Mouse (Mus musculus): Measurements from ENCODE around the gene Olfr959. TPM values are rescaled to one million over a fixed set of nuclear protein-coding genes. Genes with fewer than 3 reads are reported as not detected.

Gene Olfr959
- total RNA-seq (2021), result not detected

DNA sequence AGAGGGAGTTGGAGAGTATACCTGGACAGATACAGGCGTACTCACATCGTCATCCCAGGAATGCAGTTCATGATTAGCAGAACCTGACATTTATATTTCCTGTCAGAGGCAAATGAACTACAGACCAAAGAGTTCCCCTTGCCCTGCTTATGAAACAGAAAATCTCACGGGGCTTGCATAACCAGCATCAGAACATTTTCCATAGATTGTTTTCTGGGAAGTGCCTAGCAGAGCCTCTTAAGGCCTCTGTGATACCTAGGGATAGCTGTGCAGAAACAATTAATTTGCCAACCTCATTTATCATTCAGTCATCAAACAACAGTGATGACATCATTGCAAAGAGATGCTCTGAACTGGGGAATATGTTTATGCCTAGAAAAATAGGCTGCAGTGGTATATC is at the start of gene Olfr959:
Olfr959 (minus strand) TSS at position 101 of the 400 bp plus-strand sequence.
- no peak for DNase-seq (ENCODE audit: low spot score in 2 of 2)
- intact Hi-C loops (cut with DNase I), result no loop called here

DNA sequence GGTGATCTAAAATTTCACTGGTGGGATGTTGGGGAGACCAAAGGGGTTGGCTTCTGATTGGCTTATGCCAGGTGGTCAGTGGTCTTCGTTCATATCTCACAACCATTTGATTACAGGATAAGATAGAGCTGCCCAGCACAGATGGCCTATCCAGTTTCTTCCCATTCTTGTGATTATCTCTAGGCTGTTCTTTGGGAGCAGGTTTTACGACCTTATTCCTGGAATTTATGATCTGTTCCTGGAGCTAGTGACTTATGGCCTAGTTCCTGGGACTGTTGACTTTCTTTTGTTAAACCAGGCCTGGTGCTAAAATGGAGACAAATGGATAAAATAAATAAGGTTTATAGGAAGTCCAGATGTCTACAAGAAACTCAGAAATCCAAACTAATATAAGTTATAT is 49.3 kb upstream of the Olfr959 start:
- DNase-seq (ENCODE audit: low spot score in 2 of 2), result no peak
- intact Hi-C loops (cut with DNase I), result no loop called here

DNA sequence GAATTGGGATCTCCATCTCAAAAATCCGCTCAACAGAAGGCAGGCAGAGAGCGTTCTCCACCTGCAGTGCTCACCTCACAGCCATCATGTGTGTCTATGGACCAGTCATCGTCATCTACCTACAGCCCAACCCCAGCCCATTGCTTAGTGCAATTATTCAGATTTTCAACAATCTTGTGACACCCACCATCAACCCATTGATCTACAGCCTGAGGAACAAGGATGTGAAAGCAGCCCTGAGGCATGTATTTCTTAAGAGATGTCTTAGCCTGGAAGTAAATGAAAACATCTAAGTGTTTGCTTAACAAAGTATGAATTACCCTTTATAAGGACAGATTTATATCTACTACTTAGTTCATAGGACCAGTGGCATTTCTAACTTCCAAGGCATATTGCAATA is 48.4 kb upstream of the Olfr959 start:
- intact Hi-C loops (cut with DNase I), result no loop called here
- DNase-seq (ENCODE audit: low spot score in 2 of 2), result no peak

DNA sequence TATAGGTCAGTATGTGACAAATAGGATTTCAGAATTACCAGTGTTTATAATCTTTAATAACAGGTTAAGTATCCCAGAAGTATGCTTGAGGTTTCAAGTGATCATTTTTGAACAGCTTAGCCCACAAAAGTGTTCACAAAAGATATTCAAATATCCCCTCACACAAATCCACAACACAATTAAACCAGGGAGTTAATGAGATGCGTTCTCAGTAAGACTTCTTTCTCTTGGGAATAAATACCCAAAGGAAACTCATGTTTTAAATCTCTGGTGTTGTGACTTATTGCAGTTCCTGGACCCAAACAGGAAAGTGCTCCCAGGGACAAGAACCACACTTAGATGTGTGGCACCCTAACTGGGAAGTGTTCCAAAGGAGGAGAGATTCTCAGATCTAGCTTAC is 45.7 kb upstream of the Olfr959 start, which contains the start of gene Olfr960:
Olfr960 (plus strand) TSS at position 301 of the 400 bp plus-strand sequence.
- no peak for DNase-seq (ENCODE audit: low spot score in 2 of 2)
- intact Hi-C loops (cut with DNase I), result no loop called here

DNA sequence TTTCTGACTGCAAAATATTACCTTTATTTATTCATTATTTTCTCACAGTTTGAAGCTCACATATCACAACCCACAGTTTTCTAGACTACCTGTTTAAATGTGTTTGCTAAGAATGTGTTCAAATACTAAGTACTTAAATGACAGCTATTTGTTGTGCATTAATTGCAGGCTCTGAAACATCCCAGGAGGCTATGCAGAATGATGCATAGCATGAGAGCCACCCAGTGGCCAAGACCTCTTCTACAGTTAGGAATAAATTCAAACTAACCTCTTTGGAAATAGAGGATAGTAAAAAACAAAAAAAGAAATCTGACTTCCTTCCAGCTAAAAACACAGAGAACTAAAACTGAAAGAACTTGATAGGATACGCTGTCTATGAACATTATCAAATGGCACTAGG is 36.6 kb upstream of the Olfr959 start:
- intact Hi-C loops (cut with DNase I), result no loop called here
- no peak for DNase-seq (ENCODE audit: low spot score in 2 of 2)

DNA sequence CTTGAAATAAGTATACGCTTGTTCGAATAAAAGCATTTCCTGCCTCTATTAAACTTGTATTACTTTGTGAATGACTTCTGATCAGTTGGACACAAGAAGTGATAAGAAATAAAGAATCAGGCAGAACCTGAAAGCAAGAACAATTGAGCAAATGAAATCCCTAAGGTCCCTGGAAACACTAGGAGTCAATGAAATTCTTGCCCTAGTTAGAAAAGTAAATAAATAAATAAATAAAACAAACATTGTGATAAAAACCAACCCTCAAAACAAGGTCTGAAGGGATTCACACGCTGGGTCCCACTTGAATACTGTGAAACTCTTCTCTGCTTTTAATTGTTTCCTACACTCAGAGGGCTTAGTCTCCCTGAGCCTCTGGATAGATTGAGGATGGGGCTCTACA is 35.0 kb upstream of the Olfr959 start, which contains the start of gene Olfr148:
Olfr148 (plus strand) TSS at position 301 of the 400 bp plus-strand sequence.
- intact Hi-C loops (cut with DNase I), result no loop called here
- no peak for DNase-seq (ENCODE audit: low spot score in 2 of 2)

DNA sequence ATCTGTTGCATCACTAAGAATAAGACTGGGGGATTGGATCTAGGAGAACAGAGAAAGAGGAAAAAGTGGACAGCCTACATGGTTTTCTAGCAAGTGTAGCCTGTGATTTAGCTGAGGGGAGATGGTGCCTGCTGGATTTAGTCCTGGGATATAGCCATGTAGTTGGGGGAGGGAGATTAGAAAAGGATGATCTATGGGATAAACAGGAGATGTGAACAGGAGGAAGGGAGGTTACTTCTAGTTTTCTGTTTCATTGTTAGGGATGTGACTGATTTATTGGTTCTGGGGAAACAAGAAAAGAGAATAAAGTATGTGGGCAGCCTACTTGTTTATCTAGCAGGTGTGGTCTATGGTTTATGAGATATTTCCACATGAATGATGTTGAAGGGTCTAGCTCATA is 33.1 kb upstream of the Olfr959 start:
- DNase-seq (ENCODE audit: low spot score in 2 of 2), result no peak
- intact Hi-C loops (cut with DNase I), result no loop called here

DNA sequence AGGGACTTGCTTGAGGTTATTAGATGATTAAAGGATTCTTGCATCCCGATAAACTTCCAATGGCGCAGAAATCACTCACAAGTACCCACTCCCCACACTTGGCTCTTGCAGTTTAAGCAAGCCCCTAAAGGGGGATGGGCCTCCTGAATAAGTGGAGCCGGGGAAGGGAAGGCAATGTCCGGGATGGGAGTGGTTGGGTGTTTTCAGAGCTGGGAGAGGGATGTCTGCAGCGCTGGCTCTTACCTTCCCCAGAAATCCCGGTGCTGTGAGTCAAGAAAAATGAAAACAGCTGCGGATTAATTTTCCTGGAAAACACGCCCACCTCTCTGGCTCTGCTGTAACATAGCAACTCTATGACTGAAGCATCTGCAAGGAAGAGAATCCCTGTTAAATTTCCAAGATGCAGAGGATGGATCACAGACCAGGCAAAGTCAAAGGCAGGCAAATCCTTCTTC is 28.7 kb upstream of the Olfr959 start, which contains the start of gene AW551984:
AW551984 (minus strand) TSS at position 405 of the 455 bp plus-strand sequence.
- peak in 1 of 2 experiments; percentile 4 for DNase-seq (ENCODE audit: low spot score in 2 of 2)
- intact Hi-C loops (cut with DNase I), result no loop called here

DNA sequence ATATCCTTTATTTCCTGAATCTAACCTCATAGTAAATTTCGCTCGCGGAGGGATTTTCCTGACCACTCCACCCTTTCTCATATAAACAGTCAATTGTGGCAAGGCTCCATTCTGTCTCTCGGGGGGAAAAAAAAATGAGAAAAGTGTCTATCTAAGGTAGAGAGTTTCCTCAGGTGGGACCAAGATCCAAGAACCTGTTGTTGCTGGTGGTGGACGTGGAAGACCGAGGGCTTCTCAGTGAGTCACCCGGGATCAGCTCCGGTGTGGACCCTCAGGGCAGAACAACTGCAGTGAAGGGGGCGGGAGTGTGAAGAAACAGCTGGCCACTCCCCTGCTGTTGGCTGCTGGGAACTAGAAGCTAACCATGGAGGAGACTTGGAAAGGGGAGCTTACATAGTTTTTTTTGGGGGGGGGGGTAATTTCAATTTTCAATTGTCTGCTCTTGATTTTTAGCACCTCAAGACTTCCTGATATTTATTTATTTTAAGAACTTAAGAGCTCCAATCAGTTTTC is 28.0 kb upstream of the Olfr959 start:
- no peak for DNase-seq (ENCODE audit: low spot score in 2 of 2)
- intact Hi-C loops (cut with DNase I), result no loop called here

DNA sequence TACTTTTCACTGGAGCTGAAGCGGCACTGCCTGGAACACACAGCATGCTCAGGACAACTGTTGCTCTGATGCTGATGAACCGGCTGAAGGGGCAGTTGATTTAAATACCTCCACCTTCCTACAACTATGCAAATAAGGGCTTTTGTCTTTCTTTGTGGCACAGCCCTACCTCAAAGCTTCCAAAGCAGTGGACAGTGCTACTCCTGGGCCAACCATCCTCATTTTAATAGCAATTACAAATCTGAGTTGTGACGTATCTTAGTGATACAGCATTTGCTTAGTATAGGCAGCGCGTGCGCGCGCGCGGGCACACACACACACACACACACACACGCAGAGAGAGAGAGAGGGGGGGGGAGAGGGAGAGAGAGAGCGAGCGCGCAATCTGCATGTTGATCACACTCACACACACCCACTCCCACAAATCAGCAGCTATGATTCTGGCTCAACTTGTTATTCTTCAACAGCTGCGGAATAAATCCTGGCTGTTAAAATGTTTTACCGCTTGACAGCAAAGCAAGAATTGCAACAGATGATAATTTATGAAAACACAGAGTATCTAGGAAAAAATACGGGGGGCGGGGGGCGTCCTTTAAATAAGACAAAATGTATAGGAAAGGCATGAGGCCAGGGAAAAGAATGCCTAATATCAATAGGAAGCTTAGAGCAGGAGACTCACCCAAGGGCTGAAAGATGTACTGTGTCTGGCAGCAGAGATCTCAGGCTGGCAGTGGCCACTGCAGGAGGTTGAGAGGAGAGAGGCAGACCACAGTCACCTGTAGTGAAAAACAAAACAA is 27.4 kb upstream of the Olfr959 start:
- peak; percentile 5 to 7 for DNase-seq (ENCODE audit: low spot score in 2 of 2)
- intact Hi-C loops (cut with DNase I), result no loop called here

DNA sequence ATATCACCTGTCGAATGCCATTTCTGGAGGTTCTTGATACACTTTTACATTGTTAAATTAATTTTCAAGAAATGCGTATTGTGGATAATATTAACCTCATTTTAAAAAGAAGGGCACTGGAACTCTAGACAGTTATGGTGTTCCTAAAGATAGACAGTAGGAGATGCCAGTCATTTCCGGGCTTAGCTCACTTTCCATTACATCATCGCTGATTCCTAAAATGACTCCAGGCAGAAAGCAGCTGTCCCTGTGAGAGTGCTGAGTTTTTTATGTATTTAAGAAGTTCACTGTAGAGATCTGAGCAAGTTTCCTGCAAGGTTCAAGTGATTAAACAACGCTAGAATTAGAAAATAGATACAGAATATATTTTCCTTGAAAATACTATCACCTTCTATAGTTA is 1.7 kb upstream of the Olfr959 start:
- intact Hi-C loops (cut with DNase I), result no loop called here
- no peak for DNase-seq (ENCODE audit: low spot score in 2 of 2)

DNA sequence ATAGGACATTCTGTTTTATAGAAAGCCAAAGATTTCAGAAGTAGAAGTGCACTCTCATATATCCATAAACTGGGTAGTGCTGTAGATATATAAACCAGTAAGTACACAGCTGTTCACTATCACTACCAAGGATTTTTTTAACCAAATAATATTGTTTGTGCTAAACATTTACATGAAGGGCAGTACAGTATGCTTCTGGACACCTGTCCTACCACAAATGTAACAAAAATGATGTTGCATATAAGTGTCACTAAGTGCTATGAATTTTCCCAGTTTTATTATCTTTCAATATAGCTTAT is 17.1 kb downstream of the Olfr959 start:
- no peak for DNase-seq (ENCODE audit: low spot score in 2 of 2)
- intact Hi-C loops (cut with DNase I), result no loop called here

DNA sequence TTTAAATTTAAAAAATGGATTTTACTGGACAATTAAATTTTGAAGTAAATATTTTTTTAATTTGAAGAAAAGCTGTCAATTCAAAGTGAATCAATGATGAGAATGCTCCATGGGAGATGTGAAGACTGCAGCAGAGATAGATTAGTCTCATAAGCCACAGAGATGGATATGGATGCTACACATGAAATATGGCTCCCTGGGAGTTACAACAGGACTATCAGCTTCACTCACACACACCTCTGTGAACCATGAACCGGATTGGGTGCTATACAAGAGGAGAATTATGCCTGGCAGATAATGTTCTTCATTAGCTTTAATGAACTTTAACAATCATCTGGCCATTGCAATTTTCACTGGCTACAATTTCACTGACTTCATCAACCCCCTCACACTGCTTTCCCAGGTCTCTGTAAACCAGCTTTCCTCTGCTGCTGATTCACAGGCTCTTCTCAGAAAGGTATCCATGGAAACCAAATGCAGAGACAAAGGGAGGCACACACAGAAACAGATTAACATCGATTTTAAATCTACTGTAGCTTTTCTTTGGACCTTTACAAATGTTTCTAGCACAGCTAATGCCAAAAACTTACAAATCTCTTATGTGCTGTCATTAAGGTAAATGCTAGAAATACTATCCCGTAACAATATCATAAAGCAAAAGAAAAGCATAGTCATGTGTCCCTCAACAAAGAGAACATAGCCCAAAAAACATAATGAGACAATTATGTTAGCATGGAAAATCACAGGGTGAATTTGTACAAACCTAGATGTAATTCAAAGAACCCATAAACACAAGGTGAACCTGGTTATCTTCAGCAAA is 17.6 kb downstream of the Olfr959 start:
- DNase-seq (ENCODE audit: low spot score in 2 of 2), result no peak
- intact Hi-C loops (cut with DNase I), result no loop called here

DNA sequence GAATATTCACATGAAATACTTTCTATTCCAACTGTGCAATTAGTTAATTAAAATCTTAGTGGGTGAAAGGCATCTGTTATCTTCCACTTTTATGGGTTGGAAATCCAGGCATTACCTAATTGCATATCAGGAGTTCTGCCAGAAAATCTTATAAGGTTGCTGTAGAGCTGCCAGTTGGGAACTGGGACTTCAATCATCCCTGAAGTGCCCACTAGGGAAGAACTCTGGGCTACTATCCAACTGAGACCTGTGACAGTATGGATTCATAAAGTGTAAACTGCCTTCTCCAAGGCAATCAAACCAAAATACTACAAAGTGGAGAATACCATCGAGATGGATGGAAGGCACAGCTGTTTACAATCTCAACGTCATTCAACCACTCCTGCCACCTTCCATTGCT is 21.4 kb downstream of the Olfr959 start, which contains the start of gene Olfr958:
Olfr958 (minus strand) TSS at position 109 of the 400 bp plus-strand sequence.
- intact Hi-C loops (cut with DNase I), result no loop called here
- DNase-seq (ENCODE audit: low spot score in 2 of 2), result no peak

DNA sequence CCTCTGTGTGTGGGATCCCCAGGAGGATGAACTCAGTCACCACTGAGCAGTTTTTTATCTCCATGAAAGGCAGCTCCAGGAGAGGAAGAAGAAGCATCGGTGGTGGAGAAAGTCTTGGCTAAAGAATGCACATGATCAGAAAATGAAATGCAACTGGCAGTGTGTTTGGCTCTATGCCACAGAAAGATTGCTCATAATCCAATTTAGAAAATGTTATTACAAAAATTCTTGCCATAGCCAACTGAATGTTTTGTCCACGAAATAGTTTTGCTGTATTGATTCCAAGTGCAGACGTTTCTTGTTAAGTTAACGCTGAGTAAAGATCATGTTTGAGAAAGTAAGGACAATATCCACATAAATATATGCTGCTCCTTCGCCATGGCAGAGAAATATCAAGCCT is 24.6 kb downstream of the Olfr959 start:
- intact Hi-C loops (cut with DNase I), result no loop called here
- no peak for DNase-seq (ENCODE audit: low spot score in 2 of 2)

DNA sequence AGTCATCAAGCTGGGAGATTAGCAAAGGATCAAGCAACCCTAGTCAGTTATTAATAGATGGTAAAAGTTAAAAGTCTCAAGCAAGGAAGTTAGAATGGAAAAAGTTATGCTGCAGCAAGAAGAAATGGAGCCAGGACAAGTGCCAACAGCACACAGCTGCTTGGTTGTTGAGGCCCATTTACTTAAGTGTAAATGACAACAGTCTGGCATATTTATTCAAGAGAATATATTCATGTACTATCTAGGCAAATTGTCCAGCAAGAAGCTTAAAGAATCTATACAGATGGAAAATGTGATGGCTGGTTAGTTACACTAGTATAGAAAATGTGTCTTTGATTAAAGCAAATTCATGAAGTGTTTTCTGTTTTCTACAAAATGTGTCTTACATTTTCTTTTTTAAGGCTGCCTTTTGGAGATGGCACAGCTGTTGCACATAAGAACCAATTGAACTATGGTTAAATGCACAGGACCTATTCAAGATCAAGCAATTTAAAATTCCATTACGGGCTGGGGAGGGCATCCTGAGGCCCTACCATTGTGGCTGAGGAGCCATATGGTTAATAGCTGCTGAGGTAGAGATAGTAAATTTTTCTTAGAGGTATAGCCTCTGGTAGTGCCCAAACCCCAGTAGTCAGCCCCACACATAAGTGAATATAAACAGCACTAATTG is 51.6 kb downstream of the Olfr959 start:
- intact Hi-C loops (cut with DNase I), result no loop called here
- DNase-seq (ENCODE audit: low spot score in 2 of 2), result no peak
